ENCODE assay signal across 8 mouse cellular contexts in the genomic region with DNA sequence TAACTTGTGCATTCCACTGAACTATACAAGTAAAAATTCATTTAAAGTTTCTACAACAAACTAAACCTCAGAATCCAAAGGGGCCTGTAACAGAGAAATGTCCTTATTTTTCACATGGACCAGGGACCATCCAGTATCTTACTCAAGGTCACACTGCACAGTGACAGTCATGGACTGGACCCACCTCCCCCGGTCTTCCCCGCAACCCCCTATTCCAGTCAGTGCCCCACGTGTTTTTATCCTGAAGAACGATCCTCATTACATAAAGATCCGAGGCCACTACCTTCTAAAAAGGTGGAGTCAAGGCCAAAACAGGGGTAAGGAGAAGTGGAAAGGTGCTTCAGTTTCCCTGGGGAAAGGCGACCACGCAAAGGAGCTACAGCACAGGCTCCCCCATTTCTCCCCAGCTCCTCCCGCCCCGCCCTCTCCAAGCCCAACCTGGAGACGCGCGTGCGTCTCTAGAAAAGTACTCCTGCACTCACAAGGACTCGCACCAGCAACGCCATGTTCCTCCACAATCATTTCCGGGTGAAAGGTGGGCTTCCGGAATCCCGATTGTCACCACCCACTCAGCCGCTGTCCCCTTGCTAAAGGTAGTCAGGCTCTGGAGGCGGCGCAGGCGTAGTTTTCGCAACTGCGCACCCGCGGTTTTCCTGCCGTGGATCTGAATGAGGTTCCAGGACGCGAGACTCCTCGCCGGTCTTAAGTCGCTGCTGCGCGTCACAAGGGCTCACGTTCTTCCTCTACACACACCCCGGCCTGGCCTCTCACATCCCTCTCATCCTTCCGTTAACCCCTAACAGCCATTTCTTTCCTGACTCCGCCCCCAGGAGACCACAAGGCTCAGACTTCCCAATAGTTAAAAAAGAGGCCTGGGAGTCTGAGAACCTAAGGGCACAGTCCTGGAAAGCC. TPM values are rescaled to one million over a fixed set of nuclear protein-coding genes. Genes with fewer than 3 reads are reported as not detected.
A peak's percentile ranks its signal among the peaks of the same experiment; 100 is the strongest.
DNase-seq lines count a peak whose midpoint lies in the region; ATAC-seq lines count a peak whose summit lies in the region.

A gene (minus strand): TSS at position 780 of the 912 bp plus-strand sequence.

- peak; percentile 96 for ATAC-seq in inflammation-experienced regulatory T-cells, adult 6 months
- peak; percentile 99 for ATAC-seq in megakaryocyte-erythroid progenitor cell, adult 5-6 weeks (replicated peaks; ENCODE audit: low FRiP score, low TSS enrichment, poor library complexity, severe bottlenecking)

- intact Hi-C loops in gastrocnemius, postnatal 14 days (cut with DNase I; ENCODE audit: low total_unique reads), result no loop called here
- intact Hi-C loops in left cerebral cortex, postnatal 10 days (cut with DNase I), result no loop called here

- DNase-seq in adipocyte (ENCODE audit: low spot score), result peak; percentile 98
- DNase-seq in embryo, embryonic 10 days (ENCODE audit: low spot score), result peak; percentile 96
- peak; percentile 90 for DNase-seq in gastrocnemius, postnatal 14 days
- DNase-seq in left cerebral cortex, postnatal 10 days (ENCODE audit: extremely low spot score in 1 of 2, low spot score in 2 of 2), result peak; percentile 94 to 96
- peak; percentile 92 for DNase-seq in right cerebral cortex, postnatal 25 days
- DNase-seq in urinary bladder, postnatal 4 days (ENCODE audit: low spot score in 2 of 2), result peak; percentile 86 to 90

RNA-seq across cellular contexts. Expression of the gene that starts here (rescaled TPM):
- total RNA-seq in gastrocnemius, postnatal 14 days (2021), result 100 to 1,000 TPM; 106 to 129 TPM
- polyA plus RNA-seq in inflammation-experienced regulatory T-cells, adult 6 months (2017; shearing (Covaris generic)), result 10 to 100 TPM; 34.5 to 47.4 (median 36.3) TPM
- 10 to 100 TPM; 51.8 to 52.9 TPM for total RNA-seq in left cerebral cortex, postnatal 10 days (2021)
- 33.6 and 42.4 TPM in 2 replicates for total RNA-seq in megakaryocyte-erythroid progenitor cell, adult 5-6 weeks (2014; fragmentation: Nextera tagmentation)
- 63.6 and 72.4 TPM in 2 replicates for total RNA-seq in megakaryocyte-erythroid progenitor cell, adult 5-6 weeks (2017)

Comparison
In these comparisons a context has a peak if more than half of its experiments do, and no peak if none do; other contexts are left out.
1. Peak in every context shown above with its lines: DNase-seq and ATAC-seq.